Mouse (Mus musculus) cerebellum, postnatal 10 days (tissue): Measurements from ENCODE around the gene Nkapd1.

ENCODE experiments used
- DNase-seq, 2 experiments: peaks; one replicate each; pipeline ENCODE4 v3.0.0; 2021; ENCODE audit warnings: mixed read lengths in 2 of 2

Gene Nkapd1

DNA sequence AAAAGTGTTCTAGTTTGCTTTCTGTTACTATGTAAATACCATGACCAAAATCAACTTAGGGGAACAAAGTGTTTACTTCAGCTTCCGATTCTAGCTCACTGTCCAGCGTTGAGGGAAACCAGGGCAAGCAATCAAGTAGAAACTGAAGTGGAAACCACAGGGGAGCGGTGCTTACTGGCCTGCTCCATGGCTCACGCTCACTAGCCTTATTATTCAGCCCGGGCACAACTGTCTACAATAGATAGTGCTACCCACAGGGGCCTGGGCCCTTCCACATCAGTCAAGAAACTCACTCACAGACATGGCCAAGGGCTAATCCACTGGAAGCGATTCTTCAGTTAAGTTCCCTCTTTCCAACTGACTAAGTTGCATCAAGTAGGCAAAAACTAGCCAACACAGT lies 15.7 kb downstream of the Nkapd1 start:
- no peak for DNase-seq

GRCm38 (mm10) chr9:50596973-50597372 lies 20.3 kb downstream of the Nkapd1 start:
- DNase-seq, result no peak

DNA sequence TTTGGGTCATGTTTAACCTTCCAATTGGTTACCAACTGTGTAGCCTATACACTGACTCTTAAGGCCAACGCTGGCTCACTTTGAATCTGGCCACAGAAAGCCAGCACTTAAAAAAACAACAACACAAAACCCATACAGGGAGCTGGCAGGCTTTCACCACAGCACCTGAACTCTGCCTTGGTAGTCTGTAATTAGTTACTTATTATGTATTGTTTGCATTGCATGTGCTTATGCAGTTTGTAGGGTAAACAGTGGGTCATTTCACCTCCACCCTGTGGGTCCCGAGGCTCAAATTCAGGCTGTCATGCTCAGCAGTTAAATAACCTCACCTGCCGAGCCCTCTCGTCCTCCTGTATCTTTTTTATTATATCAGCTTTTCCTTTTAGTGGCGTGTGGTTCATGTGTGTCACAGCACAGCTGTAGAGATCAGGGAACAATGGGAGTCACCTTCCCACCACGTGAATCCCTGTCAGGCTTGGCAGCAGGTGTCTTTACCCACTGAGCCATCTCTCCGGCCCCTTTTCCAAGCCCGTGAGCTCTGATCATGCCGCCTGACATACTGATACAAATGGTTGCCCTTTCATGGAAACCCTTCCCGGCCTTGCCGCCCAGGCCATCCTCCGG lies 22.4 kb downstream of the Nkapd1 start:
- DNase-seq, result no peak

DNA sequence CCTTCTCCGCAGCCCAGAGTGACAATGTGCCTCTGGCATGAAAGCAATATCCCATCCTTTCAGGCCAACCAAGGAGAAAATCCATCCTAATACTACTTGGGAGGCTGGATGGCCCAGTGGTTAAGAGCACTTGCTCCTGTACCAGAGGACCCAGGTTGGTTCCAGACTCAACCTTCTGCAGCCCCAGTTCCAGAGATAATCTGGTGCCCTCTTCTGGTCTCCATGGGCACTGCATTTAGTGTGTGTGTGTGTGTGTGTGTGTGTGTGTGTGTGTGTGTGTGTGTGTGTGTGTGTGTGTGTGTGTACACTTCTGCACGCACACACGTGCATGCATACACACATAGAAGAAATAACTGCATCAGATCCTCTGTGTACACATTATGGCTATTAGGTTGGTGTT lies 23.7 kb downstream of the Nkapd1 start:
- DNase-seq, result peak; percentile 47 to 69

DNA sequence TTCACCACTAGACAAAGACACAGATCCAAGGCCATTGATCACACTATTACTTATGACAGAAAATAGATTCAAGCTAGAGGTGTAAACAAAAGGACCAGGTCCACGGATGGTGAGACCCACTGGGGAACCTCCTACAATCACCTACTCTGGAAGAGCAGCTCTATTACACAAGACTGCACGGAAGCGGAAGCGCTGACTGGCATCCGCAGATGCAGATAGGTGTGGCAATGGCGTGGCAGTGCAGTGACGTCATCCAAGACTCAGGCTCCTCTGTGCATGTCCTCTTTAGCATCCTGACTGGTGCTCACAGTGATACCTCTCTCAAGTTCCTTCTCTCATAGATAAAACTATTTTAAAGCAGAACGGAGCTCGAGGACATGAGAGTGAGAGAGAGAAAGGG lies 24.3 kb downstream of the Nkapd1 start:
- DNase-seq, result no peak

DNA sequence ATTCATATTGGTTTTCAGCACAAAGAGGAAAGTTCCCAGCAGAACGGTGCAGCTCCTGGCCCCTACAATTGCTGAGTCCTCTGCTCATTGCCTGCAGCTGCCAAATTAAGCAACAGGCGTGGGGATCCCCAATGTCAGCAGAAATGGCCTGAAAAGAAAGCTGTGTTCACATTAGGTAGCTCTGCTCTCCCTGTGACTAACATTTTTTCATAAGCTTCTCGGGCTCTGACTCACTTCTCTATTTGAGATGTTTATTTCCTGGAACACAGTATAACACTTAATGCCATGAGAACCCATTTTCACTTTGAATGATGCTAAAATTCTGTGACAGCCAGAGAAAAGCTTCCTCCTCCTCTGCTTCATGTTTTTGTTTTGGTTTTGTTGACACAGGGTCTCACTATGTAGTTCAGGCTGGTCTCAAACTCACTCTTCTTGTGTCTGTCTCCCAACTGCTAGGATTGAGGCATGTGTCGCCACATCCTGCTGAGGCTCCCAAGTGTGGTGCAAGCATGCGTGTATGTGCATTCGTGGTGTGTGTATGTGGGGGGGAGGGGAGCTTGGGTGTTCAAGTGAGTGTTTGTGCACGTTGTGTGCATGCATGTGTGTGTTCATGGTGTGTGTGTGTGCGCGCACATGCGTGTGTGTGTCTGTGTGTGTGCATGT lies 26.3 kb downstream of the Nkapd1 start:
- DNase-seq, result no peak

- no peak for DNase-seq
These were observed 30.3 kb downstream of the Nkapd1 start for GRCm38 (mm10) chr9:50586955-50587354.

- DNase-seq, result no peak
These were observed 32.0 kb downstream of the Nkapd1 start for GRCm38 (mm10) chr9:50585145-50585818.

DNA sequence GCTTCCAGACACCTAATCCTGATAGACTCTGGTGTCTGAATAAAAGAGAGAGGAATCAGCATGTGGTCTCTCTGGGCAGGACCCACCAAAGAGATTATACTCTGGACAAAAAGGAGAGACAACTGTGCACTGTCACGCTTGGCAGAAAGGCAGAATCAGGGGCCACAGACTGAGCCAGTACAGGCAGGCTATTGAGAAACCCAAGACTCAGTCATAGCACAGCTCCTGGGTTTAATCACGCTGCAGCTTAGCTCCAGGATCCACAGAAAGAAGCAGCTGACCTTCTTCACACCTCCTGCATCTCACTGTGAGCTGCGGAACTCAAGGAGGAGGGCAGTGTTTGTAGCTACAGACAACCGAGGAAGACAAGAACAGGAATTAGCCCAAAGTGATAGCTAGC lies 36.9 kb downstream of the Nkapd1 start:
- DNase-seq, result no peak

GRCm38 (mm10) chr9:50569599-50570525 lies 47.4 kb downstream of the Nkapd1 start:
- no peak for DNase-seq

- DNase-seq, result peak in 1 of 2 experiments; percentile 7
These were observed 49.4 kb downstream of the Nkapd1 start for GRCm38 (mm10) chr9:50567881-50568280.

- DNase-seq, result no peak
These were observed 49.9 kb downstream of the Nkapd1 start for GRCm38 (mm10) chr9:50567372-50567771.

DNA sequence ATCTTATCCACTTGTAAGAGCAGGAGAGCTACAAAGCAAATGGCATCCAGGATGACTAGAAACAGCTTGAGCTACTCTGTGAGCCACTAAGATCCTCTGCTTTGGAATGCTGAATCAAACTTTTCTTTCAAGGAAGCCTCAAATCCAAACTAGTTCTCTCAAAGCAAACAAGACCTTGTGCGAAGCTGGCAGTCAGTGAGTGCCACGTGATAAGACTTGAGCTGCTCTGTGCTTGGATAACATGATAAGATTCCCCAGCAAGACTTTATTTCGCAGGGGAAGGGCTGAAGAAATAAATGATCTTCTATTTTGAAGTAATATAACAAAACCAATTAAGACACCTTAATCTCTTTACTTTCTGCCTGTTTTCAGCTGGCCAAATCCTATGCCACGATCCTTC lies 51.3 kb downstream of the Nkapd1 start:
- no peak for DNase-seq

DNA sequence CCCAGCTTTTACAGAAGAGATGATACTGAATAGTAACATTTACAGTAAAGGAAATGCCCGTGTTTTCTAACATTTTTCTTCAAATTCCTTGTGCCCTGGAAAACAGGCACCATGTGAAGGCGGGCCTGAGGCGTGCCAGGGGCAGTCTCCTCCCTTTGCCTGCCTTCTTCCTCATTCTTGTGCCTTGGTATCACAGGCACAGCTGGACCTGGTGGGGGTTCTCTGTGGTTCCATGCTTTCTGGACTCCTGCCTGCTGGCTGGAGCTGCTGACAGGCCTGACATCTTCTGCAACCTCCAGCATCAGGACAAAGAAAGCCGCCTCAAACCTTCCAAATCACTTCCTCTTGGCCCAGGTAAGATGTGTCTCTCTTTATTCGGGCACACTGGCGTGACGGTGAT lies 52.1 kb downstream of the Nkapd1 start:
- peak; percentile 72 to 80 for DNase-seq

- DNase-seq, result no peak
These were observed 55.3 kb downstream of the Nkapd1 start for GRCm38 (mm10) chr9:50561918-50562360.

DNA sequence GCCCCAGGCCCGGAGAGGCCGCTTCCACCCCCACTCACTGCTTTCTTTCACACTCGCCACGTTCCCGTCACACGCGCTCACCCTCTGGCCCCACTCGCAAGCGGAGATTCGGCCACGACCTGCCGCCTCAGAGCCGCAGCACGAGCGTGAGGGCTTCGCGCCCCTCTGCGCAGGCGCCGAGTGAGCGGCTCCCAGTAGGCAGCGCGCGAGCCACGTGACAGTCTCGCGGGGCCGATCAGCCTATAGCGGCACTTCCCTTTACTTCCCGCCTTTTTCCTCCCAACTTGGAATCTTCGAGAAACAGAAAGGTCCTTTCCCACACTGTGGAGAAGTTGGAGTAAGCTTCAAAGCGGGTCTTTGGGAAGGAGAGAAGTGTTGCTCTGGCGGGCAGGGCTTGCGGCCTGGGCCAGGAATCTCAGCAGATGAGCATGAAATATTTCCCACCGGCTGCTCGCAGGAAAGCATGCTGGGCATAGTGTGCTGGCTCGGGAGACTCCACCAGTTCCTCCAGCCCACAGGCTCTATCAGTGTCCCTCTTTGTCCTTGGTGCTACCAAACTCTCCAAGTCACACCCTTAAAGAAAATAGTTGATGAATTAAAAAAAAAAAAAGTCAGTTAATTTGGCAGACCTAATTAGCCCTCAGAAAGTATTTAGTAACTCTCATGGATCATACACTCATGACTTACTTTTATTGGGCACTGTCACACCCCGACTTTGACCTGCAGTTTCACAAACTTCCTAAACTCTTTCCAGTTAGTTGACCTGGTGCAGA lies 55.9 kb downstream of the Nkapd1 start, which contains the start of gene Tex12:
Gene Tex12 (minus strand): TSS at position 181 of the 773 bp plus-strand sequence.
- DNase-seq, result no peak
